Mouse (Mus musculus): ENCODE data around the gene Slc7a1.

GRCm38 (mm10) chr5:148370624-148371023 is 29.1 kb downstream of the Slc7a1 start:
- no peak for TF ChIP-seq CTCF (IDR thresholded peaks at IDR 0.05; ENCODE audit: borderline replicate concordance, control insufficient read depth, extremely low read depth, insufficient read depth, low read length, poor library complexity)
- TF ChIP-seq POLR2A (IDR thresholded peaks at IDR 0.05; ENCODE audit: control insufficient read depth, extremely low read depth, insufficient read depth, low read length, poor library complexity) = no peak
